Mouse (Mus musculus) brain, adult 2 months (tissue): ENCODE measurements at regions not wholly inside any gene's neighbourhood (a gene's known extent, or its start where the extent isn't known, plus 50 kb on each side); places are given as distances from the start of the nearest gene placed in this dataset.
A peak's percentile ranks its signal among the peaks of the same experiment; 100 is the strongest.
"Not testable (repeated sequence)": the region's sequence is repeated elsewhere in the genome, so short reads cannot be mapped to it uniquely, and the experiment has no call there.

Source experiments
- DNase-seq: peaks from one replicate; pipeline ENCODE4 v3.0.0; 2011; ENCODE audit warnings: low read depth, low spot score

- DNase-seq: no peak
Measured at GRCm38 (mm10) chr9:31653788-31654187, 189.5 kb upstream of the Tmem45b start.

- DNase-seq: peak; percentile 7
Measured at GRCm38 (mm10) chr9:31650362-31651130, 186.3 kb upstream of the Tmem45b start.

- no peak for DNase-seq
Measured at GRCm38 (mm10) chr9:31649073-31649472, 184.8 kb upstream of the Tmem45b start.

- DNase-seq: peak; percentile 11
Measured at GRCm38 (mm10) chr9:31648551-31648950, 184.3 kb upstream of the Tmem45b start.

GRCm38 (mm10) chr9:31645114-31645513 is 180.9 kb upstream of the Tmem45b start:
- peak; percentile 3 for DNase-seq

GRCm38 (mm10) chr9:31644106-31644505 is 179.8 kb upstream of the Tmem45b start:
- DNase-seq: no peak

GRCm38 (mm10) chr9:31642169-31642568 is 177.9 kb upstream of the Tmem45b start:
- DNase-seq: peak; percentile 16

- no peak for DNase-seq
Measured at GRCm38 (mm10) chr9:31628291-31628690, 164.0 kb upstream of the Tmem45b start.

- DNase-seq: not testable (repeated sequence)
Measured at GRCm38 (mm10) chr9:31621553-31621952, 157.3 kb upstream of the Tmem45b start.

GRCm38 (mm10) chr9:31619344-31619743 is 155.1 kb upstream of the Tmem45b start:
- no peak for DNase-seq

- no peak for DNase-seq
Measured at GRCm38 (mm10) chr9:31614250-31614945, 150.1 kb upstream of the Tmem45b start.

GRCm38 (mm10) chr9:31611036-31611695 is 146.9 kb upstream of the Tmem45b start:
- no peak for DNase-seq

GRCm38 (mm10) chr9:31610631-31611030 is 146.4 kb upstream of the Tmem45b start:
- no peak for DNase-seq

- DNase-seq: peak; percentile 34
Measured at GRCm38 (mm10) chr9:31610212-31610611, 145.9 kb upstream of the Tmem45b start.

- DNase-seq: no peak
Measured at GRCm38 (mm10) chr9:31609731-31610130, 145.5 kb upstream of the Tmem45b start.

GRCm38 (mm10) chr9:31608084-31608870 is 144.0 kb upstream of the Tmem45b start:
- DNase-seq: no peak

- no peak for DNase-seq
Measured at GRCm38 (mm10) chr9:31606936-31607335, 142.7 kb upstream of the Tmem45b start.

GRCm38 (mm10) chr9:31604497-31605090 is 140.3 kb upstream of the Tmem45b start:
- no peak for DNase-seq

GRCm38 (mm10) chr9:31602707-31603106 is 138.4 kb upstream of the Tmem45b start:
- no peak for DNase-seq

GRCm38 (mm10) chr9:31595096-31595495 is 130.8 kb upstream of the Tmem45b start:
- DNase-seq: no peak

GRCm38 (mm10) chr9:31587671-31588070 is 123.4 kb upstream of the Tmem45b start:
- DNase-seq: no peak
